Mouse (Mus musculus) forebrain, embryonic 13.5 days (tissue): ENCODE data around the gene Ndst2. TPM values are rescaled to one million over a fixed set of nuclear protein-coding genes. Genes with fewer than 3 reads are reported as not detected.

ENCODE experiments used
- ATAC-seq: fragments of 200-750 bp; cut with Nextera tagmentation; 2 replicates; pipeline ENCODE4 v1.8.0; 2017
- H3K27ac ChIP-seq: fragments of 300-500 bp; sonication (generic); 2 replicates; pipeline ENCODE4 v1.5.1; 2015; ENCODE audit warnings: inconsistent platforms, mild to moderate bottlenecking, moderate library complexity
- H3K27me3 ChIP-seq: fragments of 300-500 bp; sonication (generic); 2 replicates; pipeline ENCODE4 v1.6.1; 2015; ENCODE audit warnings: mild to moderate bottlenecking, inconsistent platforms
- H3K36me3 ChIP-seq: fragments of 300-500 bp; sonication (generic); 2 replicates; pipeline ENCODE4 v1.6.1; 2015; ENCODE audit warnings: mild to moderate bottlenecking, inconsistent platforms; ENCODE audit not compliant: poor library complexity, severe bottlenecking
- H3K4me1 ChIP-seq: fragments of 300-500 bp; sonication (generic); 2 replicates; pipeline ENCODE4 v1.6.1; 2015; ENCODE audit warnings: inconsistent platforms
- H3K4me2 ChIP-seq: fragments of 300-500 bp; sonication (generic); 2 replicates; pipeline ENCODE4 v1.6.1; 2015; ENCODE audit warnings: inconsistent platforms, mild to moderate bottlenecking, moderate library complexity
- H3K4me3 ChIP-seq: fragments of 300-500 bp; sonication (generic); 2 replicates; pipeline ENCODE4 v1.5.1; 2015; ENCODE audit warnings: mild to moderate bottlenecking, inconsistent platforms
- H3K9ac ChIP-seq: fragments of 300-500 bp; sonication (generic); 2 replicates; pipeline ENCODE4 v1.6.1; 2015; ENCODE audit warnings: mild to moderate bottlenecking, inconsistent platforms
- H3K9me3 ChIP-seq: fragments of 300-500 bp; sonication (generic); replicated peaks from 2 replicates; pipeline ENCODE4 v1.6.1; 2016; ENCODE audit warnings: inconsistent platforms
- WGBS: fragments of 180-500 bp; shearing (Covaris S2); methylation state at CpG from one replicate; pipeline ENCODE4 v1.1.7; 2015; 5-methylcytosine and 5-hydroxymethylcytosine counted together
- polyA plus RNA-seq: library from polyadenylated mRNA; unstranded; fragments of >200 nt; fragmentation: Nextera tagmentation; extraction: Ambion mirVana; gene quantifications from 2 replicates; pipeline ENCODE4 v1.2.1, GENCODE M21; 2015

The Ndst2 gene
- polyA plus RNA-seq, 1 experiment from 2014 or later = 14.0 TPM

DNA sequence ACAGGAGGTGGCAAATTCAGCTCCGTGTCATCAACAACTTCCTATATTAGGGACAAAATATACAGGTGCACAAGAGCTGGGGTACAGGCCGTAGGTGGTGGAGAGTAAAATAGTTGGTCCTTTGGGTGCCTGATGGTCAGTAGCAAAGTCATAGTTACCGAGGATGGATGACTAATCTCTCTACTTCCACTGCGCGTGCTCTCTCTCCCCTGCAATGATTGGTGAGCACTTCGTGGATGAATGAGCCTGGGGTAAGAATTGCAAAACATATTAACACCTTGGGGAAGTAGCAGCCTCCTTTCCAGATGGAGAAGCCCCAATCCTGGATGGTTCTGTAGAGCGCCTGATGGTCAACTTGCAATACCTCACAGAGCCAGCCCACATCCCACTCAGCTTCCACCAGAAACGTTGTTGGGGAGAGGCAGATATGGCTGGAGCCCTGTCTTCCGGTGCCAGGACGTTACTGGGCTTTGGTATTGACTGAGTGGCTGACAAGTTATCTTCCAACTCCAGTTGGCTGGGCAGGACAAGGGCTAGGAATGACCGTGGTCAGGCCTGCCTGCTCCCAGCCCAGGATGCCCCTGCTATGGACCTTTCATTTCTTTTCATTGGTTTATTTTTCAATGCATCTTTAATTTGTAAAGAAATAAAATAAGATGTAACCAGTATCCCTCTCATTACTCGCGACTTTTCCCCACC is 40.0 kb downstream of the Ndst2 start:
- no peak; the same call in 1 of the 2 replicates for ATAC-seq
- Histone ChIP-seq H3K27ac (peak overlapping the region; percentile 94), H3K4me2 (peak overlapping the region; percentile 70), H3K4me3 (peak overlapping the region; percentile 73), H3K36me3 (peaks cover 62% of the 10 kb centered on the region), H3K27me3 (no peaks in the 10 kb centered on the region), H3K4me1 (peaks cover 44% of the 10 kb centered on the region), H3K9ac (peak overlapping the region; percentile 86), H3K9me3 (no peaks in the 10 kb centered on the region)
- WGBS = 44% methylated on average over 13 of the region's 13 CpGs

DNA sequence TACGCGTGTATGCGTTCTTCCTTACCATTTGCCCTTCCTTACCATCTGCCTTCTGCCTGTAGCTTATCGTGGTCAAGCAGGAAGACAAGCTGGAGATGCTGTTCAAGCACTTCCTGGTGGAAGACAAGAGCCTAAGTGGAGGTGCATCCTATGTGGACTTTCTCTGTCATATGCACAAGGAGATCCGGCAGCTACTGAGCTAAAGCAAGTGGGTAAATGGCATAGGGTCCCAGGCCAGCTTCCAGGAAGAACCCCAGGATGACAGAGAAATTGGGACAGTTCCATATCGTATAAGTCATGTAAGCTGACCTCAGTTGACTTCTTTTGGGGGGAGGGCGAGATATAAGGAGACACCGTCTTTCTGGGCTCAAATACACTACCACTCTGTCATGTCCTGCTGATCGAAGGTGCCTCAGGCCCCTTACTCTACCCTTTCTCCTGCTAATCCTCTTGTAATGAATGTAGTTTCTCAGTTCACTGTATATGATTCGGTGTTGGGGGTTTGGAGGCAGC is 40.7 kb downstream of the Ndst2 start:
- Histone ChIP-seq H3K27me3 (no peaks in the 10 kb centered on the region), H3K27ac (no peak overlapping the region), H3K9ac (no peak overlapping the region), H3K4me3 (peak overlapping the region; percentile 73; the same call in 1 of the 2 replicates), H3K36me3 (peaks cover 64% of the 10 kb centered on the region), H3K4me2 (no peak overlapping the region), H3K4me1 (peaks cover 37% of the 10 kb centered on the region), H3K9me3 (no peaks in the 10 kb centered on the region)
- no peak for ATAC-seq
- WGBS = 94% methylated on average over 10 of the region's 10 CpGs

DNA sequence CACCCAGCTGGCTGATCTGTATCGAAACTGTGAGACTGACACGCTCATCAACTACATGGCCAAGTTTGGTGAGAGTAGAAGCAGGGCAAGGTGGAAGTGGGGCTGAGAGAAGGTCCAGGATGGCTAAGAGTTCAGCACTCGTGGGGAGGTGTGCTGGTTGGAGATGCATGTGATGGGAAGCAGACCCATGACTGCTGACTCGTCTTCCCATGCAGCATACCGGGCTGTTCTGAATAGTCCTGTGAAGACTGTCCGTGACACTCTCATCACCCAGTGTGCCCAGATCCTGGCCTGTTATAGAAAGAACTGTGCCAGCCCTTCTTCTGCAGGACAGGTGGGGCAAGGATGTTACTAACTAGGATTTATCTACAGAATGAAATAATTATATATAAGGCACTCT is 42.6 kb downstream of the Ndst2 start:
- ATAC-seq = no peak
- Histone ChIP-seq H3K36me3 (peaks cover 76% of the 10 kb centered on the region), H3K4me3 (no peak overlapping the region), H3K27ac (no peak overlapping the region), H3K9ac (no peak overlapping the region), H3K27me3 (no peaks in the 10 kb centered on the region), H3K9me3 (no peaks in the 10 kb centered on the region), H3K4me2 (no peak overlapping the region), H3K4me1 (peaks cover 18% of the 10 kb centered on the region)
- WGBS = 97% methylated on average over 6 of the region's 6 CpGs

DNA sequence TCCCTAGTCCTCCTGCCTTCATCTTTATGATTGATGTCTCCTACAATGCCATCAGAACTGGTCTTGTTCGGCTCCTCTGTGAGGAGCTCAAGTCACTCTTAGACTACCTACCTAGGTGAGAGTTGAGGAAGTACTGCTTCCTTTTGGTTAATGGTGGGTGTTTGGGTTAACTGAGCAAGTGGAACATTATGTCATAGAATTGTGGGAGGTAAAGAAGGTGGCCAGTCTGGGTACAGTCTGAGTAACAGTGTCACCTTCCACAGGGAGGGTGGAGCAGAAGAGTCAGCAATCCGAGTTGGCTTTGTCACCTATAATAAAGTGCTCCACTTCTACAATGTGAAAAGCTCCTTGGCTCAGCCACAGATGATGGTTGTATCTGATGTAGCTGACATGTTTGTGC is 45.4 kb downstream of the Ndst2 start:
- 93% methylated on average over 2 of the region's 2 CpGs for WGBS
- no peak for ATAC-seq
- Histone ChIP-seq H3K4me1 (peaks cover under 1% of the 10 kb centered on the region; the same call in 1 of the 2 replicates), H3K4me3 (no peak overlapping the region), H3K4me2 (no peak overlapping the region), H3K9me3 (no peaks in the 10 kb centered on the region), H3K27me3 (no peaks in the 10 kb centered on the region), H3K9ac (no peak overlapping the region), H3K36me3 (peaks cover 99% of the 10 kb centered on the region), H3K27ac (no peak overlapping the region)

DNA sequence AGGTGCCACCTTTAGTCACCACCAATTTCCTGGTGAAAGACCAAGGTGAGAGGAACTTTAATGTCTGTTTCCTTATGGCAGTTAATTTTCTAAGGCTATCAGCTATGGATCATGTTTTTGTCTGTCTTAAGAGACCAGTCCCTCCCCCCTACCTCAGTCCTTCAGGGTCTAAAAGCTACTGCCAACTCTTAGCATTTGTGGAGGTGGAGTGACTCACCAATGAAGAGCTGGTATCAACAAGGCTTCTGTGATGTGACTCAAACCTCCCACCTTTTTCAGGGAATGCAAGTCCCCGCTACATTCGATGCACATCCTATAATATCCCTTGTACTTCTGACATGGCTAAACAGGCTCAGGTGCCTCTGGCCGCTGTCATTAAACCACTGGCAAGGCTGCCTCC is 47.8 kb downstream of the Ndst2 start:
- Histone ChIP-seq H3K4me2 (no peak overlapping the region), H3K9ac (no peak overlapping the region), H3K4me3 (no peak overlapping the region), H3K4me1 (no peaks in the 10 kb centered on the region), H3K9me3 (no peaks in the 10 kb centered on the region), H3K36me3 (peaks cover 99% of the 10 kb centered on the region), H3K27me3 (no peaks in the 10 kb centered on the region), H3K27ac (no peak overlapping the region)
- no peak for ATAC-seq
- WGBS = 95% methylated on average over 3 of the region's 3 CpGs

DNA sequence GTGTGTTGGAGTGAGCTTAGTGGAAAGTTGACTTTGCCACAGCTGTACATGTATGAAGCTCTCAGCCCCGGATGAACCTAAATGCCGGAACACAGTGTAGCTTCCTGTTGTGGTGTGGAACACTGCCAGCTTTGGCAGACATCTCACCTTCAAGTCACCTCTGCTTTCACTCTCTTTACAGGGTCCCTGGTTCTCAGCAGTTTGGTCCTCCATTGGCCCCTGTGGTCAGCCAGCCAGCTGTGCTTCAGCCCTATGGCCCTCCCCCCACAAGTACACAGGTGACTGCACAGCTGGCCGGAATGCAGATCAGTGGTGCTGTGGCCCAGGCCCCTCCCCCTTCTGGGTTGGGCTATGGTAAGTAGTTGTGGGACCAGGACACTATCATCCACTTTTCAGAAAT is 51.9 kb downstream of the Ndst2 start:
- no peak overlapping the region for H3K9ac ChIP-seq
- H3K4me3 ChIP-seq = no peak overlapping the region
- H3K27me3 ChIP-seq = no peaks in the 10 kb centered on the region
- WGBS = 78% methylated on average over 3 of the region's 3 CpGs
- no peak overlapping the region for H3K4me2 ChIP-seq
- no peaks in the 10 kb centered on the region for H3K9me3 ChIP-seq
- H3K27ac ChIP-seq = no peak overlapping the region
- no peaks in the 10 kb centered on the region for H3K4me1 ChIP-seq
- peaks cover 100% of the 10 kb centered on the region for H3K36me3 ChIP-seq
- ATAC-seq = no peak

DNA sequence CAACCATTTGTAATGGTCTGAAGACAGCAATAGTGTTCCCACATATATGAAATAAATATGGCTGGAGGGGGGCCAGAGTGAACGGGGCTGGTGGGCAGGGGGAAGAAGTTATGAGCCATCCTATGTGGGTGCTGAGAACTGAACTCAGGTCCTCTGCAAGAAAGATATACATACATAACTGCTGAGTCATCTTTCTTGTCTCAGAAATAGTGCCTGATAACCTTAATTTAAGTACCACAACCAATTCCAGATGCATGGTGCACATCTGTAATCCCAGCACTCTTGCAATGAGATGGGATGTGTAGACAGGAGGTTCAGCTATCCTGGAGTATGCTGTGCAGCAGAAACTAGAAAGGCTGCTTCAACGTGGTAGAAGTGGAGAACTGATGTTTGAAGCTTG is 52.6 kb downstream of the Ndst2 start:
- Histone ChIP-seq H3K9me3 (no peaks in the 10 kb centered on the region), H3K4me3 (no peak overlapping the region), H3K27ac (no peak overlapping the region), H3K4me1 (0 out of 2 replicates have a peak, but pooled peaks cover 2% of the 10 kb centered on the region), H3K36me3 (peaks cover 99% of the 10 kb centered on the region), H3K9ac (no peak overlapping the region), H3K4me2 (no peak overlapping the region), H3K27me3 (no peaks in the 10 kb centered on the region)
- 95% methylated on average over 2 of the region's 2 CpGs for WGBS
- no peak for ATAC-seq

DNA sequence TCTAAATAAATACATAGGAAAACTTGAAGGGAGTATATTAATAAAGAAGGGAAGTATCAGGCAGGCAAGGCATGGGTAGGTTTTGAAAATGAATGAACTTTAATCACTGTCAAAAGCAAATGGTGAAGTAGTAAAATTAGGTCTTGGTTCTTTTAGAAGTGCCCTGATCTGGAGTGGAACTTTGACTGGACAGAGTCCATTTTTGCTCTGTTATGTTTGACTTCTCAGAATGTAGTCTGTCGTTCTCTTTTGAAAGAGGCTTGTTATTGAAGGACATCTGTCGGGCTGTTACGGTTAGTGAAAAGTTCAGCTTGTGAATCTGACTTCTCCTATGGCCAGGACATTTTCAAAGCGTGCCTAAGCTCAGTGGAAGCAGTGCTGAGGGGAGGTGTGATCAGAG is 56.5 kb downstream of the Ndst2 start:
- no peak overlapping the region for H3K4me2 ChIP-seq
- peaks cover 71% of the 10 kb centered on the region for H3K36me3 ChIP-seq
- H3K4me3 ChIP-seq = no peak overlapping the region
- H3K4me1 ChIP-seq = peaks cover 25% of the 10 kb centered on the region
- H3K9me3 ChIP-seq = no peaks in the 10 kb centered on the region; the same call in 1 of the 2 replicates
- WGBS = 91% methylated on average over 4 of the region's 4 CpGs
- ATAC-seq = no peak
- no peaks in the 10 kb centered on the region for H3K27me3 ChIP-seq
- no peak overlapping the region for H3K9ac ChIP-seq
- no peak overlapping the region for H3K27ac ChIP-seq

DNA sequence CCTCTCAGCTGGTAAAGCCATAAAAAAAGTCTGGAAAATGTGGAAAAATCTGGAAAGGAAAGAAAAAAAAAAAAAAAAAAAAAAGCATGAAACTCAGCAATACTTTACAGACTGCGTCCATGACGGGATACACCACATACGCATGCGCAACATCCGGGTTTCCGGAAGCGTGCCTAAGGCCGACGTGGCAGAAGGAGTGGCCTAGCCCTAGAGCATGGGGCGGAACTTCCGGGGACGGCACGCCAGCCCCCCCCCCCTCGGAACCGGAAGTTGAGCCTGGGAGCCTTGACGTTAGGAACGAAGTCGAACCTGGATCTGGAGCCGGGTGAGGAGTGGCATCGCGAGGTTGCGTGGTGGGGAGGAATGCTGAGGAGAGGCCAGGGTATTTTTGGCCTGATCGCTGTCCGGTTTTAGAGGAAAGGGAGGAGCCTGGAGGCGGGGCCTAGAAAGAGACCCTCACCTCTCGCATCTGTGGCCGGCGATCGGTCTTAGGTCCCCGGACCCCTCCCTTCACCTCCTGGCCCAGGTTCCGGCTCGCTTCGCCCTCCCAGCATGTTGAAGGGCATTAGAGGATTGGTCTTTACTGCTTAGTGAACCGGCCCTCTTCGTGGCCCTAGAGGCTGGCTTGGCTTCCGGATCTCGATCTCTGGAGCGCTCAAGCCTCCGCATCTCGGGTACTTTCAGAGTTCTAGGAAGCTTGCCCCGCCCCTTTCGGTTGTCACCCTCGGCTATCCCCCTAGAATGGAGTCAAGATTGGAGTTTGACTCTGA is 60.1 kb downstream of the Ndst2 start, which contains the start of gene Sec24c:
Sec24c (plus strand) TSS at position 245 of the 770 bp plus-strand sequence.
- Histone ChIP-seq H3K4me2 (peak within 1 kb of the TSS; percentile 81), H3K9ac (peak within 1 kb of the TSS; percentile 80), H3K36me3 (peaks cover 34% of the 10 kb centered on the region), H3K9me3 (no peaks in the 10 kb centered on the region; the same call in 1 of the 2 replicates), H3K27ac (peak within 1 kb of the TSS; percentile 74), H3K4me3 (peak within 1 kb of the TSS; percentile 73), H3K4me1 (peaks cover 25% of the 10 kb centered on the region), H3K27me3 (peaks cover 13% of the 10 kb centered on the region)
- ATAC-seq = peak; percentile 99
- WGBS = under 1% methylated on average over 43 of the region's 43 CpGs

DNA sequence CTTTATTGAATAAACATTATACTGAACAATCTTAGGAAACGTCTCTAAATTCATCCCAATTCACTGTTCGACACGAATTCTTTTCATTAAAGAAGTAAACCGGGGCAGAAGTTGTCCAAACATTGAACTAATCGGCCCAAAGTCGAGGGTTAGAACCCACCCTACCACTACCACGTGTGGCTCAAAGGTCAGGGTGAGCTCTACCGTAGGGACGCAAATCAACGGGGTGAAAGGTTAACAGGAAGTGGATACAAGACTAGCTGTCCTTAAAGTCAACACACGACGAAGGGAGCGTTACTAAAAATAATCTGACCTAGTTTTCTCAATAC is 60.7 kb downstream of the Ndst2 start:
- Histone ChIP-seq H3K4me3 (peak overlapping the region; percentile 73), H3K27me3 (peaks cover 18% of the 10 kb centered on the region), H3K36me3 (peaks cover 29% of the 10 kb centered on the region), H3K4me1 (peaks cover 25% of the 10 kb centered on the region), H3K9ac (peak overlapping the region; percentile 32; the same call in 1 of the 2 replicates), H3K27ac (no peak overlapping the region; the same call in 1 of the 2 replicates), H3K4me2 (peak overlapping the region; percentile 81), H3K9me3 (no peaks in the 10 kb centered on the region; the same call in 1 of the 2 replicates)
- ATAC-seq = peak; percentile 70
- 13% methylated on average over 13 of the region's 13 CpGs for WGBS
